Mouse (Mus musculus) B cell, adult 2 months (primary cell): ENCODE measurements around the gene Pemt.

Experiments used
- DNase-seq, 2 experiments: peaks; one replicate each; pipeline ENCODE4 v3.0.0; 2022

Pemt gene

DNA sequence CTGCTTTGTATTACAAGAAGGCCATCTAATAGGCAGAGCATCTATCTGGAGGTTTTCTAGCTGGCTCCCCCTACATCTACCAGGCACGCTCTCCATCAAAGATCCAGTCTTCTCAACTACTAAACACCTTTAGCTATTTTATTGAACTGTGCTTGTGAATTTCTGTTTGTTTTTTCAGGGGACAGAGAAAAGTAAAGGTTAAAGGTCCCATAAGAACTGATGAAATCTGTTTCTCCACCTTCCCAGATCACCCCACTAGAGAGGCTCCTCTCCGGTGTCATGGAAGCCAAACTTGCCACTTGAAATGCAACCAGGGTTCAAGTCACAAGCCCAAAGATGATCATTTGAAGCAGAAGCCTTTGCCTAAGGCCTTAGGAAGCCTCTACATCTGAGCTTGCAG is 2.6 kb upstream of the Pemt start:
- DNase-seq = no peak

DNA sequence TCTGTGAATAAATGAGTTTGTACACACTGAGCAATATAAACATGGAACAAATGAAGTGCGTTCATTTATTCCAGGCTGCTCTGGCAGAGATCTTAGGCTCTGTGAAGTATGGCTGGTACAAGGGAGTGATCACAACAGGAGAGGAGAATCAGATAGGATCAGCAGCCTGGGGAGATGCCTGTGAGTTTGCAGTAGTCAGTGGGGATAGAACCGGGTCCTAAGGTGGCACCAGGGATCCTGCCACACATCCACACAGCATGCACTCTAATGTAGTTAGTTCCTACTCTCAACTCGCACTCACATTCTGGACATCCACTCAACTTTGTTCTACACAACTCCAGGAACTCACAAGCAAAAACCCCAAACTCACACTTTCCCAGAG is 622 bp downstream of the Pemt start:
- peak in 1 of 2 experiments; percentile 13 for DNase-seq

GRCm38 (mm10) chr11:60044777-60045176 is 1.5 kb downstream of the Pemt start:
- DNase-seq = no peak

- no peak for DNase-seq
Measured at GRCm38 (mm10) chr11:60042277-60042676, 4.0 kb downstream of the Pemt start.

GRCm38 (mm10) chr11:60036537-60037220 is 9.6 kb downstream of the Pemt start:
- DNase-seq = no peak

DNA sequence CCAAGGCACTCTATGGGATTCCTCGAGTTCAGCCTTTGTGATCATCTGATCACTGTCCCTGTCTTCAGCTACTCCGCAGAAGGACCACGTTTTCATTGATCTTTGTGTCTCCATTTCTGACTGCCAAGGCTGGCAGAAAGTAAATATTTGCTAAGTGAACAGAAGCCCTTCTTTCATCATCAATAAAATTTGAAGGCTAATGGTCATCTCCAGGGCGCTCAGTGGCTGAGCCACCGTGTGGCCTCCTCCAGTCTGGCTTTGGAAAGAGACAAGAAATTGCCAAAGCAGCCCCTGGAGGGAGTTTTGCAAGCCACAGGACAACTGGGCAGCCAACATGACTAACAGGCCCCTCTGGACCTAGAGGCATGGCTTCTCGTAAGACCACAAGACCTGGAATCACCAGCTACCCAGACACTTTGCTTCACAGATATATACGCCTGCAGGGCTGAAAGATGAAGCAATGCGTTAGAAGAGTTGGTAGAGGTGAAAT is 11.3 kb downstream of the Pemt start:
- DNase-seq = no peak

- no peak for DNase-seq
Measured at GRCm38 (mm10) chr11:60034293-60034692, 12.0 kb downstream of the Pemt start.

DNA sequence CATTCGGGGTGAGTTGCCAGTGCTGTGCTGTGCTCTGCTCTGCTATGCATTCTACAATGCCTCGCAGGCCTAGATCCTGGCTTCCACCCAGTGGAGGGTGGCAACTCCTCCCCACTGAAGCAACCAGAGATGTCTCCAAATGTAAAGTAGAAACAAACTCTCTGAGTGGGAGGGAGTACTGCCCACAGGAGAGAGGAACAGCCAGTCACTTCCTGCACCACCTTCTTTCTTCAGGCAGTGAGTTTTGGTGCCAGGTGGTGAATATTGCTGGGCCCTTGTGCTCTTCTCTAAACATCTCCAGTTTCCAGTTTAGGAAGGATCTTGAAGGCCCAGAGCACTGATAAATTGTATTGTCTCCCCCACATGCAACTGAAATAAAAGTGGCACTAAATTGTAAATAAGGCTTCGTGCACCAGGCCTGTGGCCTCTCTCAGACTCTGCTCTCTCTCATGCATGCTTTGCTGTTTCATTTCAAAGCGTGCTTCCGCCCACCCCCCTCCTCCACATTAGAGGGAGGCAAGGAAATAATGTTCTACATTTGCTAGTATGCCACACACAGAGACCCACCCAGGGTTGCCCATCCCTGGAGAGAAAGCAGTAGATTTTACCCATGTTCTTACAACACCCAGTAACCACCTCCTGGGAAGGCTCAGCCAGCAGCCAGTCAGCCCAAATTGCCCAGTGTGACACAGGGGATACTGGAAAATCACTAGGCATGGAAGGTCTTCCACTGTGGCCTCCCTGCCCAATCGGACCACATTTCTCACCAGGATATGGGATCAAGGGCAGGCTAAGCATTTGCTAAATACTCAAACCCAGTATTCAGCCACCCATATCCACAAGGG is 13.5 kb downstream of the Pemt start:
- no peak for DNase-seq

DNA sequence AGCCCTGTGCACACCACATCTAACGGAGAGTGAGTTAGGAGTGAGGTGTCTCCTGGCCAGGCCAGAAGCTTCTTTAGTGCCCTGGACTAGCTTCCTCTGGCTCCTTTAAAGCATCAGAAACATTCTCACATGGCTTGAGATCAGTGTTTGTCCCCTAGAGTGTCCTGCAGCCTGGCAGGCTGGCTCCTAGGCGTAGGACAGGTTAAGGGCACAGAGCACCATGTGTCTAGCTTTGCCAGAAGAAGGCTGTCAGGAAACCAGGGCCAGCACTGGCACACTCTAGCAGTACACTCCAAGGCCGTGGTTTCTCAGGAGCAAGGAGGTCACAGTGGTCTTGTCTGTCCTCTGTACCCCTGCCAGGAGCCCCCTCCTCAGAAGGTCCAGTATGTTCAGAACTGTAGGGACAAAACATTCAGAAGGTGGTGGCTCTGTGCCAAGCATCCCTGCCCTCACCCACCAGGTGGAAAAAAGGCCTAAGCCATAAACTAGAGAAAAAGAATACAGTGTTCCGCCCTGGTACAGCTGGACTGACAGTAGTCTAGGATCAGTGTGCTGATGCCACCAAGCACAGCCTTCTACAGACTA is 15.4 kb downstream of the Pemt start:
- no peak for DNase-seq

DNA sequence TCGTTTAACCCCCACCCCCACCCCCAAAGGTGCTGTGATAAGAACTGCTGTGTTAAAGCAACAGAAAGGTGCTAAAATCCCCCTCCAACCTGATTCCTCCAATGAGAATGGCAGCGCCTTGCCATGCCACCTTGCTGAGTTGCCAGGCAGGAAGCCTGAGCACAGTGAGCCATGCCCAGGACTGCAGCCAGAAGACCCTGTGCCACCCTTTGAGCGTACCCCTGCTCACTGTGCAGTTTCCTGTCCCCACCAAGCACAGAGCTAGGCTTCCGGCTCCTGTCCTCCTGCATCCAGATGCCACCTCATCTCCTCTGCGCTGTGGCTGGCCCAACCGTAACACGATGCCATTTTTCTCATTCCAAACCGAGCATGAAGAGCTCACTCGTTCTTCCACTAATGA is 16.3 kb downstream of the Pemt start:
- DNase-seq = no peak

- DNase-seq = no peak
Measured at GRCm38 (mm10) chr11:60027913-60028875, 18.1 kb downstream of the Pemt start.

GRCm38 (mm10) chr11:60027272-60027671 is 19.0 kb downstream of the Pemt start:
- DNase-seq = peak; percentile 81 to 84

DNA sequence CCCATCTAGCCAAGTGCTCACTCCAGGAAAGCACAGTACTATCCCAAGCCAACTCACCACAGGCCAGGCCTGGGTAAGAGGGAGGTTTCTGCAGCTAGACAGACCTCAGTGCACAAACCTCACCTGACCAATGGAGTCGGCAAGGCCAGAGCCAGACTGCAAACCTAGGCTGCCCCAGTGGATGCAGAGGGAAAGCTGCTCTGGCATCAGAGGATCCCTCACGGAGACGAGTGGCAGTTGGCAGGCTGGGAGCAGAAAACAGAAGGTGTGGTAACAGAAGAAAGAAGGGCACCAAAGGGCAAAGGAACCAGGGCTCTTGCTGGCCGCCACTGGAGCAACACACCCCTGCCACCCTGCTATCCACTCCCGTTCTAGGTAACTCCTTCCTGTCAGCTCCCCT is 20.1 kb downstream of the Pemt start:
- no peak for DNase-seq

GRCm38 (mm10) chr11:60021201-60021600 is 25.1 kb downstream of the Pemt start:
- no peak for DNase-seq

DNA sequence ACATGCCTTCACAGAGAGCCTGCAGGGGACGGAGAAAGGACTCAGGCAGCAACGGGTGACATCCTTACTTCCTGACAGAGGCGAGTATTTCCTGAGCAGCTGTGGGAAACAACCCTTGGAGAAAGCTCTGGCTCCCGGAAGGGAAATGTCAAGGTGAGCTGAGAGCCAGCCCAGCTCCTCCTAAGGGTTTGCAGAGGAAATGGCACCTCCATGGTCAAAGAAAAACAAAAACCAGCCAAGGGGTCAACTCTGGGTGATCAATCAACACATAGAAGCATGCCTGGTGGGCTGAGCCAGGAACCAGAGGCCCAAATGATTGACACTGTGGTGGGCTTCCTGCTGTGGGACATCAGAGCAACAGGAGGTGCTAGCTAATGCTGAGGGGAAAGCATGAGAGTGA is 29.6 kb downstream of the Pemt start:
- no peak for DNase-seq

DNA sequence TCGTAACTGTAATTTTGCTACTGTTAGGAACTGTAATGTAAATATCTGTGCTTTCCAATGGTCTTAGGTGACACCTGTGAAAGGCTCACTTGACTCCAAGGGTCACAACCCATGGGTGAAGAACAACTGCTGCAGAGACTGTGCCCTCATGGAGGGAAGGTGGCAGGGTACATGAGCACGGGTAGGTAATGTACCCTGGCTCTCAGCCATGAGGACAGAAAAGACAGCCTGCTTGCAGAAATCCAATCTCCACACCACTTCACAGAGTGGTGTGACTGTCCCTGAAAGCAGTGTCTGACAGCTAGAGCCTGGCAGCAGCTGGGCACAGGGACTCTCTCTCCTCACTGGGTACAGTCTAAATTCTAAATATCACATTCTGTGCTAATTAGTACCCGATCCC is 34.8 kb downstream of the Pemt start:
- DNase-seq = no peak

DNA sequence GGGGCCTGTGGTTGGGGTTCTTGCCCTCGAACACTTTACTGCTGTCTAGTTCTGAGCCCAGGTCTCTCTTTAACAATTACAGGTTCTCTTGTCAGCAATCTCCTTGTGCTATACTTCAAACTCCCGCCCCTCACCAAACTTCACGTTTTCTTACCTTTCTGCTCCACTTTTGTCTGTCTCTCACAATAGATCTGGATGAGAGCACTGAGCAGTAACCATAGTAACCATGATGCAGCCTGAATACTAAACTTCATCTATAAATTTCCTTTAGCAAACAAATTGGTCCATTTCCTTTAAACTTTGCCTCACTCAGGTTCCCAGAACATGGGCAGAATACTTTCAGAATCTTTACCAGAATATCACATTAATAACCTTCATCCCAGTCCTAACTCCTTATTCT is 36.8 kb downstream of the Pemt start:
- DNase-seq = no peak

DNA sequence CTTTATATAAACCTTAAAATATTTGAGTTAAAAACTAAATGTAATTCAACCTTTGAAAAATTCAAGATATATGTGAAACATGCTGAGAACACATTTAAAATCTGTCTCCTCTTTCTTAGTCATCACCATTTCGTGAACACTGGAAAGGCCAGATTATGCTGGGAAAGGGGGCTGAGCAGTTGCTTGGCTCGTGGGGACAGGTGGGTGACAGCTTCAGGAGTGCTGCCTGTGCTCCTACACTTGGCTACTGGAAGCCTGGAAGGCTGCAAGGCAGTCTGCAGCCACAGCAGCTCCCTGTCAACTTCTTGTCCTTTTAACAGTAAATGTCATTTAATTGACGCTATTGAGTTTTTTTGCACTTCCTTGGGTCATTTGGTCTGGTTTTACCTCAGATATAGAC is 40.4 kb downstream of the Pemt start:
- no peak for DNase-seq

GRCm38 (mm10) chr11:60004716-60005115 is 41.6 kb downstream of the Pemt start:
- no peak for DNase-seq

GRCm38 (mm10) chr11:60003811-60004210 is 42.5 kb downstream of the Pemt start:
- no peak for DNase-seq

GRCm38 (mm10) chr11:60001231-60001980 is 44.9 kb downstream of the Pemt start:
- no peak for DNase-seq

DNA sequence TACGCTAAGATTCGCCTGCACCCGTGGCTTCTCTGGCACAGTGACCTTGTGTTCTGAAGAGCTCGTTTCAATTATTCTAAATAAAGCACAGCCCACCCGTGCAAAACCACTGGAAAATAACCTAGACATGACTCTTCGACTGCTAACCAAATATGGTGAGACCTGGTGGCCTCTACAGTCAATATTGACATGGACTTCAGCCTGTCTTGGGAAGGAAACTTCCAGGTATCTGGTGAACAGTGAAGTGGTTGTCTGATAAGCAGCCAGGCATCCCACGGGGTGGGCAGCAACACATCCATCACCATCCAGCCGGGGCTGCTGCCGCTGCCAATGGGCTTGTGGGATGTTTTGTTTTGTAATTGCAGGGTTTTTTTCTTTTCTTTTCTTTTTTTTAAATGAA is 52.0 kb downstream of the Pemt start:
- DNase-seq = no peak
